Mouse (Mus musculus) forebrain, embryonic 11.5 days (tissue): ENCODE measurements at regions not wholly inside any gene's neighbourhood (a gene's known extent, or its start where the extent isn't known, plus 50 kb on each side); places are given as distances from the start of the nearest gene placed in this dataset.

Experiments
- ATAC-seq: fragments of 200-750 bp; cut with Nextera tagmentation; replicated peaks from 2 replicates; pipeline ENCODE4 v1.8.0; 2017; ENCODE audit warnings: moderate TSS enrichment; ENCODE audit not compliant: low FRiP score
- DNase-seq: peaks from one replicate; pipeline ENCODE4 v3.0.0-alpha.2; 2017; ENCODE audit warnings: low spot score
- H3K27ac ChIP-seq: fragments of 300-500 bp; sonication (generic); 2 replicates; pipeline ENCODE4 v1.5.1; 2014; ENCODE audit warnings: low read depth, low read length
- H3K27me3 ChIP-seq: fragments of 300-500 bp; sonication (generic); 2 replicates; pipeline ENCODE4 v1.6.1; 2014; ENCODE audit warnings: mild to moderate bottlenecking, low read length, mixed read lengths; ENCODE audit not compliant: control insufficient read depth, insufficient read depth
- H3K36me3 ChIP-seq: fragments of 300-500 bp; sonication (generic); 2 replicates; pipeline ENCODE4 v1.6.1; 2014; ENCODE audit warnings: mild to moderate bottlenecking, low read length, moderate library complexity, mixed read lengths; ENCODE audit not compliant: control insufficient read depth, insufficient read depth
- H3K4me1 ChIP-seq: fragments of 300-500 bp; sonication (generic); replicated peaks from 2 replicates; pipeline ENCODE4 v1.6.1; 2014; ENCODE audit warnings: low read length, mixed read lengths; ENCODE audit not compliant: control insufficient read depth, insufficient read depth
- H3K4me2 ChIP-seq: fragments of 300-500 bp; sonication (generic); 2 replicates; pipeline ENCODE4 v1.6.1; 2014; ENCODE audit warnings: low read depth, mild to moderate bottlenecking, low read length, moderate library complexity, mixed read lengths; ENCODE audit not compliant: severe bottlenecking
- H3K4me3 ChIP-seq: fragments of 300-500 bp; sonication (generic); 2 replicates; pipeline ENCODE4 v1.5.1; 2014; ENCODE audit warnings: low read depth, low read length
- H3K9ac ChIP-seq: fragments of 300-500 bp; sonication (generic); 2 replicates; pipeline ENCODE4 v1.6.1; 2014; ENCODE audit warnings: low read length
- H3K9me3 ChIP-seq: fragments of 300-500 bp; sonication (generic); 2 replicates; pipeline ENCODE4 v1.6.1; 2016; ENCODE audit warnings: low read length, mixed read lengths; ENCODE audit not compliant: control insufficient read depth
- WGBS: fragments of 180-500 bp; shearing (Covaris S2); extraction: QIAGEN DNeasy Blood & Tissue Kit; methylation state at CpG from one replicate; pipeline ENCODE4 v1.1.7; 2014; 5-methylcytosine and 5-hydroxymethylcytosine counted together

GRCm38 (mm10) chr6:33117877-33118276, 57.8 kb upstream of the Chchd3 start:
- no peak overlapping the region for H3K27ac ChIP-seq
- DNase-seq (no peak), ATAC-seq (no peak)
- no peaks in the 10 kb centered on the region for H3K4me1 ChIP-seq
- H3K27me3 ChIP-seq = no peaks in the 10 kb centered on the region
- no peak overlapping the region for H3K4me3 ChIP-seq
- no peak overlapping the region for H3K4me2 ChIP-seq
- no peaks in the 10 kb centered on the region for H3K9me3 ChIP-seq
- 65% methylated on average over 1 of the region's 1 CpGs for WGBS
- no peak overlapping the region for H3K9ac ChIP-seq
- no peaks in the 10 kb centered on the region for H3K36me3 ChIP-seq

- H3K4me3 ChIP-seq = no peak overlapping the region
- H3K4me1 ChIP-seq = no peaks in the 10 kb centered on the region
- no peak overlapping the region for H3K4me2 ChIP-seq
- H3K9ac ChIP-seq = no peak overlapping the region
- no peaks in the 10 kb centered on the region for H3K9me3 ChIP-seq
- no peak for DNase-seq
- no peak for ATAC-seq
- no peaks in the 10 kb centered on the region for H3K27me3 ChIP-seq
- no peaks in the 10 kb centered on the region for H3K36me3 ChIP-seq
- no peak overlapping the region for H3K27ac ChIP-seq
Observed at GRCm38 (mm10) chr6:33120581-33120980, 60.5 kb upstream of the Chchd3 start.

GRCm38 (mm10) chr6:33126574-33126973, 66.5 kb upstream of the Chchd3 start:
- no peak overlapping the region for H3K4me3 ChIP-seq
- DNase-seq (peak; percentile 87), ATAC-seq (no peak)
- H3K4me2 ChIP-seq = no peak overlapping the region
- no peaks in the 10 kb centered on the region for H3K4me1 ChIP-seq
- no peak overlapping the region for H3K9ac ChIP-seq
- H3K27me3 ChIP-seq = no peaks in the 10 kb centered on the region
- no peaks in the 10 kb centered on the region for H3K9me3 ChIP-seq
- 8% methylated on average over 8 of the region's 8 CpGs for WGBS
- H3K36me3 ChIP-seq = no peaks in the 10 kb centered on the region
- H3K27ac ChIP-seq = no peak overlapping the region

GRCm38 (mm10) chr6:33136906-33137305, 76.8 kb upstream of the Chchd3 start:
- Histone ChIP-seq H3K4me3 (no peak overlapping the region), H3K9me3 (no peaks in the 10 kb centered on the region), H3K4me2 (no peak overlapping the region), H3K9ac (no peak overlapping the region), H3K4me1 (no peaks in the 10 kb centered on the region), H3K27me3 (no peaks in the 10 kb centered on the region), H3K36me3 (no peaks in the 10 kb centered on the region), H3K27ac (no peak overlapping the region)
- ATAC-seq = no peak
- no peak for DNase-seq
- WGBS = 82% methylated on average over 7 of the region's 7 CpGs

- Histone ChIP-seq H3K4me1 (no peaks in the 10 kb centered on the region), H3K36me3 (no peaks in the 10 kb centered on the region), H3K27me3 (no peaks in the 10 kb centered on the region), H3K9ac (no peak overlapping the region), H3K4me2 (no peak overlapping the region), H3K27ac (no peak overlapping the region), H3K4me3 (no peak overlapping the region), H3K9me3 (no peaks in the 10 kb centered on the region)
- ATAC-seq = no peak
- WGBS = 44% methylated on average over 8 of the region's 8 CpGs
- peak; percentile 54 for DNase-seq
Observed at GRCm38 (mm10) chr6:33137823-33138222, 77.8 kb upstream of the Chchd3 start.

- 89% methylated on average over 11 of the region's 11 CpGs for WGBS
- no peak overlapping the region for H3K9ac ChIP-seq
- H3K4me2 ChIP-seq = no peak overlapping the region
- no peaks in the 10 kb centered on the region for H3K27me3 ChIP-seq
- no peak for DNase-seq
- H3K4me1 ChIP-seq = no peaks in the 10 kb centered on the region
- H3K9me3 ChIP-seq = no peaks in the 10 kb centered on the region
- no peak overlapping the region for H3K27ac ChIP-seq
- ATAC-seq = no peak
- no peak overlapping the region for H3K4me3 ChIP-seq
- no peaks in the 10 kb centered on the region for H3K36me3 ChIP-seq
Observed at GRCm38 (mm10) chr6:33166479-33166878, 82.4 kb upstream of the Exoc4 start.

GRCm38 (mm10) chr6:33173606-33174005, 75.3 kb upstream of the Exoc4 start:
- H3K4me2 ChIP-seq = no peak overlapping the region
- H3K27ac ChIP-seq = no peak overlapping the region
- DNase-seq = no peak
- no peak overlapping the region for H3K4me3 ChIP-seq
- ATAC-seq = no peak
- 85% methylated on average over 12 of the region's 12 CpGs for WGBS
- H3K4me1 ChIP-seq = no peaks in the 10 kb centered on the region
- H3K9me3 ChIP-seq = no peaks in the 10 kb centered on the region
- H3K27me3 ChIP-seq = no peaks in the 10 kb centered on the region
- no peak overlapping the region for H3K9ac ChIP-seq
- H3K36me3 ChIP-seq = no peaks in the 10 kb centered on the region

- H3K9ac ChIP-seq = no peak overlapping the region
- H3K4me2 ChIP-seq = no peak overlapping the region
- no peaks in the 10 kb centered on the region for H3K36me3 ChIP-seq
- H3K27me3 ChIP-seq = no peaks in the 10 kb centered on the region
- no peaks in the 10 kb centered on the region for H3K4me1 ChIP-seq
- ATAC-seq = no peak
- no peak overlapping the region for H3K27ac ChIP-seq
- peak; percentile 54 for DNase-seq
- H3K9me3 ChIP-seq = no peaks in the 10 kb centered on the region
- 64% methylated on average over 6 of the region's 6 CpGs for whole genome bisulfite sequencing
- no peak overlapping the region for H3K4me3 ChIP-seq
Observed at GRCm38 (mm10) chr6:33174616-33175015, 74.3 kb upstream of the Exoc4 start.

GRCm38 (mm10) chr6:33189521-33190246, 59.2 kb upstream of the Exoc4 start:
- Histone ChIP-seq H3K4me3 (no peak overlapping the region), H3K9ac (no peak overlapping the region)

More at GRCm38 (mm10) chr6:33189521-33190246, 59.2 kb upstream of the Exoc4 start:
- DNase-seq (no peak), ATAC-seq (no peak)
- H3K9me3 ChIP-seq = no peaks in the 10 kb centered on the region
- no peaks in the 10 kb centered on the region for H3K4me1 ChIP-seq
- H3K27ac ChIP-seq = no peak overlapping the region
- H3K4me2 ChIP-seq = no peak overlapping the region
- WGBS = 85% methylated on average over 11 of the region's 11 CpGs
- H3K27me3 ChIP-seq = no peaks in the 10 kb centered on the region
- no peaks in the 10 kb centered on the region for H3K36me3 ChIP-seq
